Mouse (Mus musculus): ENCODE measurements at regions not wholly inside any gene's neighbourhood (a gene's known extent, or its start where the extent isn't known, plus 50 kb on each side); places are given as distances from the start of the nearest gene placed in this dataset.

DNA sequence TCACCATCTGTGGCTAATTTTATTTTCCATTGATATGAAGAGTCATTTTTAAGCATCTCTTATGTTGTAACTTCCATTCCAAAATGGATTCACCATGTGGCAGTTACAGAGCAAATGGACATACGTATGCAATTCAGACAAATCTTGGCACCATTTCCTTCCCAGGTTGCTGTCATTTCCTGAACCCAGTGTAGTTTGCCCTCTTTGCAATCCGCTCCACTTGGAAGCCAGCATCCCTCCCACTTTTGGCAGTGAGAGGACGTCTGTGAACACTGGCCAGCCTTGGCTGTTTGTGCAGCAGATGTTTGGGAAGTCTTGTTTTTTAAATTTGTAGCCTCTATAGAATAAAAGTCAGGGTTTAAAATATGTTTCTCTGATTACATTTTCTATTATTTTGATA, 510.6 kb upstream of the Cdh7 start:
- peak; percentile 87 for DNase-seq

DNA sequence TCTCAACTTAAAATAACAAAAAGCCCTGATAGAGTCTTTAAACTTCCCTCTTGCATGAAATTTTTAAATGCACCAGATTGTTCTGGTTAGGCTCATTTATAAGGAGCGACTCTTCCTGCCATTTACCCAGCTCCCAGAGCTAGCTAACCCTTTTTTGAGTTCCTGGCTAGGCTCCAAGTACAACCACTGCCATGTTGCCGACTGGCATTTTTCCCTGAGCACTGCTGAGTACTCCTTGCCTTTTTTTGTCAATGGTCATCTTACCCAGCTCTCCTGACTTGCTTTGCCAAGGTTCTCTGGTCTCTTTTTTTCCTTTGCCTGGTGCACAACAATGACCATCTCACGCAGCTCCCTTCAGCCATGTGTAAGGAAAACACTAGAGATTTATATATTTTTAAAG, 500.8 kb upstream of the Cdh7 start:
- DNase-seq, result peak; percentile 63

DNA sequence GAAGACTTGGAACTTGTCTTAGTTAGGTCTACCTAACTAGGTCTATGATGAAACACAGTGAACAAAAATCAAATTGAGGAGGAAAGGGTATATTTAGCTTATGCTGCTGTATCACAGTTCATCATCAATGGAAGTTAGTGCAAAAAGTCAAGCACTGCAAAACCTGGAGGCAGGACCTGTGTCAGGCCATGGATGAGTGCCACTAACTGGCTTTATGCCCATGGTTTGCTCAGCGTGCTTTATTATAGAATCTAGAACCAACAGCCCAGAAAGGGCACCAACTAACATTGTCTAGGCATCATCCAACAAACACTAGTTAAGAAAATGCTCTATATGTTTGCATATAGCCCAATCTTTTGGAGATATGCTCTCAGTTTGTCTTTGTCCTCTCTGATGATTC, 486.3 kb upstream of the Cdh7 start:
- no peak for DNase-seq

DNA sequence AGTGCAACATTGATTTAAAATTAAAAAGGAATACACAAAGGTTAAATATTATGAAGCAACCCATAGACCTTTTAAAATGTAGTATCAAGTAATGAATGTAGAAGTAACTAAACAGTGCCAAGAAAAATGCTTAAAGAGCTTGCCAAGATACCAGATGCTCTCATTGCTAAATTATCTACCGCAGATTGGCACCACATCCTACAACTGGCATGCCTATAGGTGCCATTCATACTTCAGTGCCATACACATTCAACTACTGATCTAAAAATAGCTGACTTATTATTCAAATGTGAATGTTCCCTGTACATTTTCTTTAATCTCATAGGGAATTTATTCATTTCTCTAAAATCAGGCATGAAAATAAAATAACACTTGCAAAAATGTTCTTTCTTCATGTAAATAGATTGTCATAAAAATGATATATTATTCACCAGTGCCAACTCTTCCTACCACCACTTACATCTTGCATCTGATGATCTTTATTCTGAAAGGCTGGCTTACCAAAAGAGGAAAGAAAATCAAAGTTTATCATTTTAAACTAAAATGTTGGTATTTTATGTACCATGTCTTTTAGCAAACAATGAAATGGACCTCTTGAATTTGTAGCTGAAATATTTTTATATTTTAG, 469.5 kb upstream of the Cdh7 start:
- no peak for DNase-seq

DNA sequence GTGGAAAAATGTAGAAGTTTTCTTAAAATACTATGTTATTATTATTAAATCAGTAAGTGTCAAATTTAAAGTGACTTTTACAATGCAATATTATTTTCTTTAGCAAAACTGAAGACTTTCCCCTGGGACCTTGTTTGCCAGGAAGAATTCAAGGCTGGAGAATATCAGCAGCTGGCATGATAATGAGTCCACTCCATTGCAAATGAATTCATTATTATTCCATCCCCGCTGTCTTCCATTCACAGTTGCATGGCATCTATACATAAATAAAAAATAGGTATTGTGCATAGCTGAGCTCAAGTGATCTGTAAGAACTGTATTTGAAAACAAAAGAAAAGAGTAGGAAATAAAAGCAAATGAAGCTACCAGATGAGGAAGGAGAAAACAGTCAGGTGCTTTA, 467.9 kb upstream of the Cdh7 start:
- DNase-seq, result no peak

Measured in cerebellum, adult 11-12 months (tissue).